20 mouse cellular contexts compared by ENCODE assay signal in the genomic region with DNA sequence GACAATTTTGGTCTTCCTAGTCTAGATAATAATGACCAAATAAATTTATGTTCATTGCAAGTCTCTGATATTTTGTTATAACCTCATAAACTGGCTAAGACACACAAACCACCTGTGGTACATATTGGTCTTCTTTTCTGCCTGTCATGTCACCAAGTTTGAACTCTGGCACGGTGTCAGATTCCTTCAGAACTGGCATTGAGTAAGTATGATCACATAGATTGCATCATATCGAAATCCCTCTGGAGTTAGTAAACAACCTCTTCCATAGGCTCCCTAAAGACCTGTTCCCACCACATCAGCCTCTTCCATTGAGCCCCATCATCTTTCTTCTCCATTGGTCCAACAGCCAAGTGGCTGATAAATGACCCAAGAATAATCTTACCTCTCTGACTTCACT.
A peak's percentile ranks its signal among the peaks of the same experiment; 100 is the strongest.
DNase-seq lines count a peak whose midpoint lies in the region; ATAC-seq lines count a peak whose summit lies in the region.
"Had no signal": no experiment of that assay in that cellular context is flagged by ENCODE, and none has a peak within 500 bp of the region (broad histone marks: within the 10 kb centered on the region; RNA-seq: fewer than 3 reads in every experiment).

No protein-coding gene starts in this region.

- WGBS in limb, embryonic 11.5 days = 88% methylated on average over 2 of the region's 2 CpGs
- WGBS in limb, embryonic 10.5 days = 96% methylated on average over 2 of the region's 2 CpGs

- H3K9ac ChIP-seq in limb, embryonic 11.5 days (ENCODE audit: low read length) = no peak overlapping the region
- H3K9ac ChIP-seq: embryonic facial prominence, embryonic 12.5 days; forebrain, embryonic 15.5 days; heart, embryonic 13.5 days; hindbrain, embryonic 15.5 days had no signal

- H3K4me2 ChIP-seq in limb, embryonic 11.5 days (ENCODE audit: low read depth, severe bottlenecking) = no peak overlapping the region
- H3K4me2 ChIP-seq: embryonic facial prominence, embryonic 12.5 days; forebrain, embryonic 15.5 days; heart, embryonic 13.5 days; hindbrain, embryonic 15.5 days had no signal

- H3K4me3 ChIP-seq in limb, embryonic 11.5 days (ENCODE audit: low read depth, low read length) = no peak overlapping the region
- H3K4me3 ChIP-seq in limb, embryonic 10.5 days = no peak overlapping the region
- H3K4me3 ChIP-seq: embryonic facial prominence, embryonic 12.5 days; forebrain, embryonic 15.5 days; heart, embryonic 13.5 days; hindbrain, embryonic 15.5 days had no signal

- no peak overlapping the region for H3K27ac ChIP-seq in limb, embryonic 11.5 days (replicated peaks; ENCODE audit: low read depth, low read length)
- H3K27ac ChIP-seq in limb, embryonic 10.5 days = no peak overlapping the region
- H3K27ac ChIP-seq: embryonic facial prominence, embryonic 12.5 days; forebrain, embryonic 15.5 days; heart, embryonic 13.5 days; hindbrain, embryonic 15.5 days had no signal

- H3K27me3 ChIP-seq in limb, embryonic 11.5 days (ENCODE audit: control insufficient read depth, insufficient read depth, low read length) = no peaks in the 10 kb centered on the region
- H3K27me3 ChIP-seq in limb, embryonic 10.5 days (ENCODE audit: low read depth, poor library complexity, severe bottlenecking) = no peaks in the 10 kb centered on the region
- H3K27me3 ChIP-seq: embryonic facial prominence, embryonic 12.5 days; forebrain, embryonic 15.5 days; heart, embryonic 13.5 days; hindbrain, embryonic 15.5 days had no signal

- no peaks in the 10 kb centered on the region for H3K9me3 ChIP-seq in limb, embryonic 11.5 days (ENCODE audit: control insufficient read depth, low read length)
- no peaks in the 10 kb centered on the region for H3K9me3 ChIP-seq in limb, embryonic 10.5 days (replicated peaks)
- H3K9me3 ChIP-seq: embryonic facial prominence, embryonic 12.5 days; forebrain, embryonic 15.5 days; G1E; heart, embryonic 13.5 days; hindbrain, embryonic 15.5 days had no signal

- peaks cover 6% of the 10 kb centered on the region; the same call in 1 of the 2 replicates for H3K4me1 ChIP-seq in limb, embryonic 11.5 days (ENCODE audit: control insufficient read depth, insufficient read depth, low read length)
- H3K4me1 ChIP-seq in limb, embryonic 10.5 days = peaks cover 13% of the 10 kb centered on the region
- H3K4me1 ChIP-seq: hindbrain, embryonic 15.5 days had no signal

- DNase-seq in adrenal gland, postnatal 14 days = peak; percentile 63
- no peak for DNase-seq in adrenal gland, postnatal 25 days
- peak; percentile 9 for DNase-seq in limb, embryonic 11.5 days (ENCODE audit: low spot score)
- no peak for DNase-seq in limb, embryonic 10.5 days (ENCODE audit: low spot score)
- peak; percentile 52 for DNase-seq in 3T3-L1 (ENCODE audit: low read depth, low spot score)
- peak; percentile 65 for DNase-seq in NIH3T3 (ENCODE audit: low read depth)
- DNase-seq in right cerebral cortex, postnatal 14 days = no peak
- no peak for DNase-seq in thymus, postnatal 25 days
- DNase-seq: cerebellum, adult 11-12 months; cerebellum, adult 9-10 months; cerebellum, postnatal 25 days; gastrocnemius, postnatal 14 days; heart, postnatal 36 days had no signal

- no peak for ATAC-seq in limb, embryonic 11.5 days (ENCODE audit: insufficient number of reproducible peaks, low FRiP score, low TSS enrichment, low read depth)
- ATAC-seq: CD4-positive, CD25-positive, alpha-beta regulatory T cell, adult 4 months; forebrain, embryonic 15.5 days; intestine, postnatal 0 days had no signal

- H3K36me3 ChIP-seq in limb, embryonic 11.5 days (ENCODE audit: control insufficient read depth, insufficient read depth, low read length) = no peaks in the 10 kb centered on the region
- no peaks in the 10 kb centered on the region for H3K36me3 ChIP-seq in limb, embryonic 10.5 days
- H3K36me3 ChIP-seq: embryonic facial prominence, embryonic 12.5 days; forebrain, embryonic 15.5 days; G1E; heart, embryonic 13.5 days; hindbrain, embryonic 15.5 days had no signal

Comparison
In these comparisons a context has a peak if more than half of its experiments do, and no peak if none do; other contexts are left out.
1. DNase-seq: peak in adrenal gland, postnatal 14 days (single experiment), limb, embryonic 11.5 days (single experiment), 3T3-L1 (single experiment) and NIH3T3 (single experiment); none in adrenal gland, postnatal 25 days (single experiment), limb, embryonic 10.5 days (single experiment), right cerebral cortex, postnatal 14 days (single experiment) and thymus, postnatal 25 days (single experiment).